Mouse (Mus musculus) thymus, postnatal 4 days (tissue): ENCODE measurements around the gene Krt84.
"Not testable (repeated sequence)": the region's sequence is repeated elsewhere in the genome, so short reads cannot be mapped to it uniquely, and the experiment has no call there.

Experiments used
- DNase-seq: peaks from one replicate; pipeline ENCODE4 v3.0.0; 2021

Gene Krt84

GRCm38 (mm10) chr15:101532720-101533119 is at the start of gene Krt84:
TSS of gene Krt84 (minus strand) at chr15:101532820.
- DNase-seq: no peak

- no peak for DNase-seq
Measured at GRCm38 (mm10) chr15:101581701-101582100, 49.1 kb upstream of the Krt84 start.

- DNase-seq: no peak
Measured at GRCm38 (mm10) chr15:101575506-101575905, 42.9 kb upstream of the Krt84 start.

GRCm38 (mm10) chr15:101573796-101574345 is 41.3 kb upstream of the Krt84 start, which contains the start of gene Krt75:
TSS of gene Krt75 (minus strand) at chr15:101573904.
- no peak for DNase-seq

GRCm38 (mm10) chr15:101567780-101568179 is 35.2 kb upstream of the Krt84 start:
- peak; percentile 52 for DNase-seq

GRCm38 (mm10) chr15:101562850-101563249 is 30.2 kb upstream of the Krt84 start, which contains the start of gene Krt90:
TSS of gene Krt90 (minus strand) at chr15:101562950.
- DNase-seq: no peak

GRCm38 (mm10) chr15:101558034-101558646 is 25.5 kb upstream of the Krt84 start:
- DNase-seq: no peak

GRCm38 (mm10) chr15:101553169-101553568 is 20.5 kb upstream of the Krt84 start:
- DNase-seq: peak; percentile 81

- no peak for DNase-seq
Measured at GRCm38 (mm10) chr15:101552188-101552587, 19.6 kb upstream of the Krt84 start.

GRCm38 (mm10) chr15:101550567-101550966 is 17.9 kb upstream of the Krt84 start, which contains the start of gene Krt82:
TSS of gene Krt82 (minus strand) at chr15:101550667.
- no peak for DNase-seq

- no peak for DNase-seq
Measured at GRCm38 (mm10) chr15:101544478-101544877, 11.9 kb upstream of the Krt84 start.

GRCm38 (mm10) chr15:101542543-101542942 is 9.9 kb upstream of the Krt84 start:
- DNase-seq: peak; percentile 36

- no peak for DNase-seq
Measured at GRCm38 (mm10) chr15:101538580-101538900, 5.9 kb upstream of the Krt84 start.

- peak; percentile 17 for DNase-seq
Measured at GRCm38 (mm10) chr15:101537864-101538579, 5.4 kb upstream of the Krt84 start.

GRCm38 (mm10) chr15:101536054-101536850 is 3.6 kb upstream of the Krt84 start:
- DNase-seq: no peak

- DNase-seq: no peak
Measured at GRCm38 (mm10) chr15:101522556-101523232, 9.9 kb downstream of the Krt84 start.

- peak; percentile 77 for DNase-seq
Measured at GRCm38 (mm10) chr15:101519792-101520191, 12.8 kb downstream of the Krt84 start.

- not testable (repeated sequence) for DNase-seq
Measured at GRCm38 (mm10) chr15:101517161-101517560, 15.5 kb downstream of the Krt84 start, which contains the start of gene Gm49425. TSS of gene Gm49425 (minus strand) at chr15:101517261.

GRCm38 (mm10) chr15:101508247-101508646 is 24.4 kb downstream of the Krt84 start:
- no peak for DNase-seq

GRCm38 (mm10) chr15:101506896-101507758 is 25.5 kb downstream of the Krt84 start:
- DNase-seq: no peak

GRCm38 (mm10) chr15:101497181-101497580 is 35.4 kb downstream of the Krt84 start:
- no peak for DNase-seq

- DNase-seq: no peak
Measured at GRCm38 (mm10) chr15:101495266-101495665, 37.4 kb downstream of the Krt84 start.
